Mouse (Mus musculus): Measurements from ENCODE around the gene Chrm1. TPM values are rescaled to one million over a fixed set of nuclear protein-coding genes. Genes with fewer than 3 reads are reported as not detected.
A peak's percentile ranks its signal among the peaks of the same experiment; 100 is the strongest.
"Not testable (repeated sequence)": the region's sequence is repeated elsewhere in the genome, so short reads cannot be mapped to it uniquely, and the experiment has no call there.

Gene Chrm1
- polyA plus RNA-seq, 1 experiment from 2014 or later = 0.04 TPM

GRCm38 (mm10) chr19:8715868-8716766, 52.5 kb downstream of the Chrm1 start:
- DNase-seq (ENCODE audit: low spot score) = no peak

- DNase-seq (ENCODE audit: low spot score) = no peak
These were observed 53.3 kb downstream of the Chrm1 start for GRCm38 (mm10) chr19:8716767-8717475.

- peak; percentile 72 for DNase-seq (ENCODE audit: low spot score)
These were observed 54.8 kb downstream of the Chrm1 start for GRCm38 (mm10) chr19:8718357-8718756.

- DNase-seq (ENCODE audit: low spot score) = not testable (repeated sequence)
These were observed 55.4 kb downstream of the Chrm1 start for GRCm38 (mm10) chr19:8719037-8719436.

- DNase-seq (ENCODE audit: low spot score) = no peak
These were observed 57.8 kb downstream of the Chrm1 start for GRCm38 (mm10) chr19:8721378-8721777.

- no peak for DNase-seq (ENCODE audit: low spot score)
These were observed 58.4 kb downstream of the Chrm1 start for GRCm38 (mm10) chr19:8722021-8722420.

GRCm38 (mm10) chr19:8722559-8722906, 58.9 kb downstream of the Chrm1 start:
- no peak for DNase-seq (ENCODE audit: low spot score)

- peak; percentile 99 for DNase-seq (ENCODE audit: low spot score)
These were observed 59.5 kb downstream of the Chrm1 start, which contains the start of gene Slc3a2 for GRCm38 (mm10) chr19:8722907-8723573. TSS of gene Slc3a2 (minus strand) at chr19:8723369.

GRCm38 (mm10) chr19:8723574-8724346, 60.2 kb downstream of the Chrm1 start:
- DNase-seq (ENCODE audit: low spot score) = no peak

- no peak for DNase-seq (ENCODE audit: low spot score)
These were observed 60.8 kb downstream of the Chrm1 start for GRCm38 (mm10) chr19:8724392-8724791.

- no peak for DNase-seq (ENCODE audit: low spot score)
These were observed 61.6 kb downstream of the Chrm1 start for GRCm38 (mm10) chr19:8725081-8725613.

GRCm38 (mm10) chr19:8726609-8727390, 63.2 kb downstream of the Chrm1 start:
- no peak for DNase-seq (ENCODE audit: low spot score)

GRCm38 (mm10) chr19:8727495-8728114, 64.0 kb downstream of the Chrm1 start:
- no peak for DNase-seq (ENCODE audit: low spot score)

- not testable (repeated sequence) for DNase-seq (ENCODE audit: low spot score)
These were observed 64.9 kb downstream of the Chrm1 start for GRCm38 (mm10) chr19:8728335-8729099.

Data from thymus, postnatal 0 days (tissue).